Mouse (Mus musculus) cortical plate, adult 2 months (tissue): Measurements from ENCODE around the gene Hdac9. TPM values are rescaled to one million over a fixed set of nuclear protein-coding genes. Genes with fewer than 3 reads are reported as not detected.

Source experiments
- H3K27ac ChIP-seq: fragments of 200-500 bp; 2 replicates; pipeline ENCODE4 v1.5.1; 2012; ENCODE audit warnings: low read length, control low read depth, inconsistent platforms; ENCODE audit not compliant: insufficient read depth
- H3K4me1 ChIP-seq: fragments of 200-500 bp; 2 replicates; pipeline ENCODE4 v1.6.1; 2011; ENCODE audit warnings: low read length; ENCODE audit not compliant: control insufficient read depth, insufficient read depth
- H3K4me3 ChIP-seq: fragments of 200-500 bp; 2 replicates; pipeline ENCODE4 v1.5.1; 2011; ENCODE audit warnings: mild to moderate bottlenecking, low read length, control low read depth; ENCODE audit not compliant: insufficient read depth
- CTCF ChIP-seq: fragments of 200-500 bp; IDR thresholded peaks from 2 replicates; pipeline ENCODE4 v1.5.1; 2011; ENCODE audit warnings: mild to moderate bottlenecking, control low read depth, low read length; ENCODE audit not compliant: insufficient read depth; ENCODE audit errors: extremely low read depth
- POLR2A ChIP-seq: fragments of 200-500 bp; IDR thresholded peaks from 2 replicates; pipeline ENCODE4 v1.6.1; 2011; ENCODE audit warnings: mild to moderate bottlenecking, low read length, control low read depth; ENCODE audit not compliant: insufficient read depth; ENCODE audit errors: extremely low read depth
- polyA plus RNA-seq: library from polyadenylated mRNA; depleted of rRNA; stranded (reverse); fragments of >200 nt; gene quantifications from 2 replicates; pipeline ENCODE4 v1.2.3, GENCODE M21; 2012

The Hdac9 gene
- polyA plus RNA-seq, 1 experiment: 23.8 TPM

DNA sequence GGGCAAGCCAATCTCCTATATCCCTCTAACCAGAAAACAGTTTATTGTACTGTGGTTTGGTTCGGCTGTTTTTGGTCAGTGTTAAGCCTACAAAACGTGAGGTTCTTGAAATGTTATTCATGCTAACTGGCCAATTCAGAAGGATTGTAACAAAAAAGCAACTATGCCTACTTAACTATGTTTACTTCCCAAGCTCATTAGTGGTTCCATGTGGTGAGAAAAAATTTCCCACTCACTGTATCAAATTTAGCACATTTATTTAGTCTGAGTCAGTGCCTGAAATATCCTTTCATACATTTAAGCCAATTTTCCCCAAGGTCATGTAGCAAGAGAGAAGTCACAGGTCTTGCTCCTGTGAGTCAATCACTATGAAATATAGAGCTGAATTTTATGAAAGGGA, 42.0 kb downstream of the Hdac9 start:
- Histone ChIP-seq H3K27ac (no peak overlapping the region), H3K4me1 (no peaks in the 10 kb centered on the region), H3K4me3 (no peak overlapping the region)
- TF ChIP-seq CTCF (no peak), POLR2A (no peak)

- Histone ChIP-seq H3K27ac (no peak overlapping the region), H3K4me1 (no peaks in the 10 kb centered on the region)
- TF ChIP-seq POLR2A (no peak), CTCF (no peak)
These were observed 45.9 kb downstream of the Hdac9 start for GRCm38 (mm10) chr12:34871028-34871427.

DNA sequence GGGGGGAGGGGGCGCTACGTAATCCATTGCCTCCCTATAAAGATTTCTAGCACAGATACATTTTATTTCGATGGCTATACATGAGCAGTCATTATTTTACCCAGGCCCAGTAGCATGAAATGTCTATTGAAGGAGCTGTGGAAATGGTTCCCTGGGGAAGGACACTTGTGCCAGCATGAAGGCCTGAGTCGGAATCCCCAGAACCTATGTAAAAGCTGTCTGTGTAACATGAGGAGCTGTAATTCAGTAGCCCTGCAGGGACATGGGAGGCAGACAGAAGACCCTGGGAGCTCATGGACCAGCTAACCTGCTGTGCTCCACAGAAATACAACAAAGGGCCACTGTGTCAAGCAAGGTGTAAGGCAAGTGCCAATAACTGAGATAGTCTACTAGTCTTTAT, 75.7 kb downstream of the Hdac9 start:
- no peaks in the 10 kb centered on the region for H3K4me1 ChIP-seq
- H3K27ac ChIP-seq: no peak overlapping the region
- no peak for TF ChIP-seq POLR2A
- no peak for TF ChIP-seq CTCF
- no peak overlapping the region for H3K4me3 ChIP-seq

More at GRCm38 (mm10) chr12:34871028-34871427, 45.9 kb downstream of the Hdac9 start:
- no peak overlapping the region for H3K4me3 ChIP-seq

DNA sequence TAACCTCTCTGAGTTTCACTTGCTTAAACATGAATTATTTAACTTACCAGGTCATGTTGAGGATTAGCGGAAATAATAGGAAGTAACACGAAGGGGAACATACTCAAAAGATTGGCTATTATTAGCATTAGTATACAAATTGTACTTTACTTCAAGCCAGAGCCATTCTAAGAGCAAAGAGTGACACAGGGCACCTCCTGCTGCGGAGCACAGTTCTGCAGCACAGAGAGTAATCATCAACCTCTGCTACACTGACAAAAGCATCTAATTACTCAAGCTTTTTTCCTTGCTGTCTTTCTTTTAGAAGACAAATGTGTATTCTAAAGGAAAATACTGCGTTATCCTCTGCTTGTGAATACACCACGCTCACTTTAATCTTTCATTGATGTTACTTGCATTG, 79.6 kb downstream of the Hdac9 start:
- Histone ChIP-seq H3K4me1 (no peaks in the 10 kb centered on the region), H3K4me3 (no peak overlapping the region), H3K27ac (no peak overlapping the region)
- TF ChIP-seq CTCF (no peak), POLR2A (no peak)

DNA sequence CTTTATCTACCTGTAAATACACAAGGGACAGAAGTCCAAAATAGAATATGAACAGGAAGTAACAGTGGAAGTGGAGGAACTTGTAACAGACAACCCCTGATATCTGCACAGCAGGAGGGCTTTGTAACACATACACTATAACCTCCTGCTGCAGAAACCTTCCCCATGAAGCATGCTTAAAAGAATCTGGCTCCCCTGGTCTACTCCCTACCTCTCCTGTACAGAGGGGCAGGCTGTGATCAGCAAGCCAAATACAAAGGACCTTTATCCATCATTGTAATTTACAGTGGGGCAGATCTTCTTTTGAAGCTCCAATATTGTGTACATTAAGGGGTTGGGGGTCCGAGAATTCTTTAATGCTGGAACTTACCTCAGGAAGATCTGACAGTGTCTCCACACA, 80.0 kb downstream of the Hdac9 start:
- no peak for TF ChIP-seq CTCF
- TF ChIP-seq POLR2A: no peak
- Histone ChIP-seq H3K4me1 (no peaks in the 10 kb centered on the region), H3K4me3 (no peak overlapping the region), H3K27ac (no peak overlapping the region)

DNA sequence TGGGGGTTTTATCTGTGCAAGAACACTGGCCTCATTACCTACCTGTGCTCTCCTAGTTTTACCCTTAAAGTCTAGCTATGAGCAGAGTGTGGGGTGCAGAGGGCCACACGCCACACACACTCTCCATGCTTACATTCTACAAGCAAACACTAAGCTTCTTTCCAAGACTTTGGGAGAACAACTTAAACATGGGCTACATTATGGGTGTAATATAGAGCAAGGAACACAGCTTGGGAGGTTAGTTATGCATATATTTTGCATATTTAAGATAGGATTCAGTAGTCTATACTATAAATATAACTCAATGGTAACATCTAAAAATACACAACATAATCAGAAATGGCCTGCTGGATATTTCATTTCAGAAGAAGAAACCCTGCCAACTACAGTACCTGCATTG, 80.8 kb downstream of the Hdac9 start:
- no peaks in the 10 kb centered on the region for H3K4me1 ChIP-seq
- TF ChIP-seq CTCF (no peak), POLR2A (no peak)

GRCm38 (mm10) chr12:34835493-34835892, 81.4 kb downstream of the Hdac9 start:
- Histone ChIP-seq H3K4me3 (no peak overlapping the region), H3K27ac (no peak overlapping the region), H3K4me1 (no peaks in the 10 kb centered on the region)
- no peak for TF ChIP-seq POLR2A
- TF ChIP-seq CTCF: no peak

More for the DNA sequence above, 80.8 kb downstream of the Hdac9 start:
- Histone ChIP-seq H3K27ac (no peak overlapping the region), H3K4me3 (no peak overlapping the region)

DNA sequence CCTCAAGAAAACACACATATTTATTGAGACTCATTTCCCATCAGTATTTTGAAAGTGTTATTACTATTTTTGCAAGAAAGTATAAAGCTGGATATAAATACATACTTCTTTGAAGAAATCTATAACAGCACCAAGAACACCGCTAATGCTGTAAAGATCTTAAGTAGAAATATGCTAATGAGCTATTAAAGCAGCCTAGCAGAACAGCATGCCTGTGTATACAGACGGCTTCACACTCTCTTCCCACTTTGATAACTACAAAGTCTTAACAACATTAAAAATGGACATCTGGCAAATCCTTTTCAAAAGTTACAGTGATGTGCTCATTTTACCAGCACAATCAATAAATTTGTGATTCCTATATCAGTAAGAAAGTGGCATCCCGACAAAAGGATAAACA, 88.2 kb downstream of the Hdac9 start:
- TF ChIP-seq POLR2A: no peak
- TF ChIP-seq CTCF: no peak
- Histone ChIP-seq H3K27ac (no peak overlapping the region), H3K4me1 (no peaks in the 10 kb centered on the region)

GRCm38 (mm10) chr12:34826931-34827330, 90.0 kb downstream of the Hdac9 start:
- no peaks in the 10 kb centered on the region for H3K4me1 ChIP-seq
- H3K4me3 ChIP-seq: no peak overlapping the region
- no peak overlapping the region for H3K27ac ChIP-seq
- no peak for TF ChIP-seq POLR2A
- TF ChIP-seq CTCF: no peak

More for the DNA sequence above, 88.2 kb downstream of the Hdac9 start:
- no peak overlapping the region for H3K4me3 ChIP-seq

DNA sequence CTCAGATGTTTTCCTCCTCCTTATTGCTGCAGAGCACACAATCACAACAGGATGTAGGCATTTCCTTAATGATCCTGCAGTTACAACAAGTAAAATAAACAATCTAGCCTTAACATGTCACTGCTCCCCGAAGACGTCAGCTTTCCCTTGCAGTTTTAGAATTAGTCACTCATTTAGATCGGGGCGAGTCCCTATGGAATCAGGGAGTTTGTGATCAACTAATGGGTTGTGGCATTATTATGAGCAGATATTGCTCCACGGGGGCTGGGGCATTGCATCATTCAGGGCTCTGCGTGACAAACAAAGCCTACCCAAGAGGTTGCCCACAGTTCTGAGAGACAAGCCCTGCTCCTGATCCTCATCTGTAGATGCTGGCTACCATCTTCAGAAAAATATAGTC, 96.7 kb downstream of the Hdac9 start:
- H3K27ac ChIP-seq: no peak overlapping the region
- TF ChIP-seq CTCF (no peak), POLR2A (no peak)
- no peak overlapping the region for H3K4me3 ChIP-seq
- H3K4me1 ChIP-seq: no peaks in the 10 kb centered on the region
